Mouse (Mus musculus): ENCODE data around the gene Rxra.

DNA sequence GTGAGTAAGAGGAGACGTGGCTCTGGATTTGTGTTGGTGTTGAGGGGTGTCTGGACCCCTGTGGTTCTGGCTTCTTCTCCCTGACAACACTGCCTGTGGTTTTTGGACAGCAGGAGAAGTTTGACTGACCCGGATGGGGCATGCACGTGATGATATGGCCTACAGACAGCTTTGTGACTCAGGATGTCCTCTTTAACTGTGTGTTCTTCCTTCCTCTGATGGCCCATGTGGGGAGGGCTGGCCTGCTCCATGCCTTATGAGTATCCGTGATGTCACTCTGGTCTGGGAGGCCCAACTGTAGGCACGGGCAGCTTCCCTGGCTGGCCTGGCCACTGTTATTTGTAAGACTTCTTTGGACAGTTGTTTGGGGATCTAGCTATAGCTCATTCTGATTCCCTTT, 11.7 kb downstream of the Rxra start:
- TF ChIP-seq POLR2A (IDR thresholded peaks at IDR 0.05; ENCODE audit: extremely low read depth, insufficient read depth, low read length) (no peak), CTCF (IDR thresholded peaks at IDR 0.05; ENCODE audit: low read depth, low read length) (no peak)

All from liver, adult 2 months (tissue).